Mouse (Mus musculus) MEL (cell line): ENCODE results near the gene Dcps. TPM values are rescaled to one million over a fixed set of nuclear protein-coding genes. Genes with fewer than 3 reads are reported as not detected.

Experiments used
- DNase-seq: peaks from one replicate; pipeline ENCODE4 v3.0.0; 2011; ENCODE audit warnings: low read depth, low spot score
- H3K27ac ChIP-seq: 2 replicates; pipeline ENCODE4 v1.5.1; 2012; ENCODE audit warnings: low read depth, mild to moderate bottlenecking, control low read depth, low read length, moderate library complexity; ENCODE audit not compliant: control insufficient read depth
- H3K27me3 ChIP-seq, 2 experiments: fragments of 150-350 bp in 1 of 2; sonication (generic) in 1 of 2; 2 replicates each; pipeline ENCODE4 v1.6.1; 2012; ENCODE audit warnings: low read length in 2 of 2, mild to moderate bottlenecking in 2 of 2, improper control_type of control experiment in 1 of 2, moderate library complexity in 1 of 2; ENCODE audit not compliant: insufficient read depth in 2 of 2, control insufficient read depth in 1 of 2
- H3K36me3 ChIP-seq, 2 experiments: 2 replicates each; pipeline ENCODE4 v1.6.1; 2012 to 2014; ENCODE audit warnings: low read length in 2 of 2, improper control_type of control experiment in 1 of 2, inconsistent platforms in 1 of 2, mild to moderate bottlenecking in 1 of 2; ENCODE audit not compliant: insufficient read depth in 2 of 2, control insufficient read depth in 1 of 2
- H3K4me1 ChIP-seq, 2 experiments: fragments of 150-350 bp in 1 of 2; sonication (generic) in 1 of 2; 2 replicates each; pipeline ENCODE4 v1.6.1; 2012; ENCODE audit warnings: low read length in 2 of 2, improper control_type of control experiment in 1 of 2, mild to moderate bottlenecking in 1 of 2; ENCODE audit not compliant: insufficient read depth in 2 of 2, control insufficient read depth in 1 of 2
- H3K4me3 ChIP-seq, 2 experiments: fragments of 150-350 bp in 1 of 2; sonication (generic) in 1 of 2; 2 replicates each; pipeline ENCODE4 v1.5.1; 2012; ENCODE audit warnings: low read depth in 2 of 2, low read length in 2 of 2, mild to moderate bottlenecking in 2 of 2, moderate library complexity in 2 of 2, control low read depth in 1 of 2, improper control_type of control experiment in 1 of 2; ENCODE audit not compliant: control insufficient read depth in 1 of 2, insufficient read depth in 1 of 2
- H3K79me2 ChIP-seq: 2 replicates; pipeline ENCODE4 v1.6.1; 2012; ENCODE audit warnings: mild to moderate bottlenecking, low read length, moderate library complexity; ENCODE audit not compliant: control insufficient read depth, poor library complexity, insufficient read depth
- H3K9ac ChIP-seq: 2 replicates; pipeline ENCODE4 v1.6.1; 2012; ENCODE audit warnings: low read depth, mild to moderate bottlenecking, control low read depth, low read length, moderate library complexity; ENCODE audit not compliant: control insufficient read depth, poor library complexity, severe bottlenecking
- H3K9me3 ChIP-seq: fragments of 150-350 bp; sonication (generic); replicated peaks from 2 replicates; pipeline ENCODE4 v1.6.1; 2012; ENCODE audit warnings: mild to moderate bottlenecking, low read length, improper control_type of control experiment, moderate library complexity; ENCODE audit not compliant: insufficient read depth
- CHD2 ChIP-seq: IDR thresholded peaks from 2 replicates; pipeline ENCODE4 v1.6.1; 2011; ENCODE audit warnings: low read length, improper control_type of control experiment
- E2F4 ChIP-seq: IDR thresholded peaks from 2 replicates; pipeline ENCODE4 v1.6.1; 2011; ENCODE audit warnings: low read depth, low read length, improper control_type of control experiment, borderline replicate concordance
- EP300 ChIP-seq, 2 experiments: IDR thresholded peaks; 2 replicates each; pipeline ENCODE4 v1.6.1; 2011; ENCODE audit warnings: improper control_type of control experiment in 2 of 2, low read length in 2 of 2, low read depth in 1 of 2, mild to moderate bottlenecking in 1 of 2
- ETS1 ChIP-seq: IDR thresholded peaks from 2 replicates; pipeline ENCODE4 v1.6.1; 2012; ENCODE audit warnings: low read depth, mild to moderate bottlenecking, inconsistent platforms, low read length, improper control_type of control experiment, moderate library complexity
- GABPA ChIP-seq: IDR thresholded peaks from 2 replicates; pipeline ENCODE4 v1.6.1; 2012; ENCODE audit warnings: low read depth, mild to moderate bottlenecking, inconsistent platforms, low read length, improper control_type of control experiment, moderate library complexity
- GATA1 ChIP-seq: IDR thresholded peaks from 2 replicates; pipeline ENCODE4 v1.6.1; 2011; ENCODE audit warnings: low read depth, low read length, improper control_type of control experiment
- HCFC1 ChIP-seq: IDR thresholded peaks from 2 replicates; pipeline ENCODE4 v1.6.1; 2012; ENCODE audit warnings: low read depth, mild to moderate bottlenecking, inconsistent platforms, low read length, improper control_type of control experiment, moderate library complexity
- JUND ChIP-seq: IDR thresholded peaks from 2 replicates; pipeline ENCODE4 v1.6.1; 2011; ENCODE audit warnings: low read depth, mild to moderate bottlenecking, improper control_type of control experiment, low read length
- MAX ChIP-seq: IDR thresholded peaks from 2 replicates; pipeline ENCODE4 v1.6.1; 2011; ENCODE audit warnings: low read length, improper control_type of control experiment
- MAZ ChIP-seq: IDR thresholded peaks from 2 replicates; pipeline ENCODE4 v1.6.1; 2012; ENCODE audit warnings: low read depth, mild to moderate bottlenecking, inconsistent platforms, low read length, improper control_type of control experiment
- MYC ChIP-seq: IDR thresholded peaks from 2 replicates; pipeline ENCODE4 v1.6.1; 2011; ENCODE audit warnings: low read depth, mild to moderate bottlenecking, low read length, improper control_type of control experiment, moderate library complexity
- POLR2A ChIP-seq, 2 experiments: IDR thresholded peaks; 2 replicates each; pipeline ENCODE4 v1.6.1; 2011 to 2012; ENCODE audit warnings: low read length in 2 of 2, mild to moderate bottlenecking in 2 of 2, control low read depth in 1 of 2, improper control_type of control experiment in 1 of 2, low read depth in 1 of 2, moderate library complexity in 1 of 2; ENCODE audit not compliant: control insufficient read depth in 1 of 2, insufficient read depth in 1 of 2, poor library complexity in 1 of 2
- POLR2AphosphoS5 ChIP-seq: IDR thresholded peaks from 2 replicates; pipeline ENCODE4 v1.6.1; 2012; ENCODE audit warnings: low read depth, borderline replicate concordance, mild to moderate bottlenecking, inconsistent platforms, low read length, moderate library complexity, mixed read lengths
- RCOR1 ChIP-seq: IDR thresholded peaks from 2 replicates; pipeline ENCODE4 v1.6.1; 2012; ENCODE audit warnings: low read depth, mild to moderate bottlenecking, inconsistent platforms, low read length, improper control_type of control experiment
- SMC3 ChIP-seq: IDR thresholded peaks from 2 replicates; pipeline ENCODE4 v1.6.1; 2011; ENCODE audit warnings: low read depth, low read length, improper control_type of control experiment
- TAL1 ChIP-seq: IDR thresholded peaks from 2 replicates; pipeline ENCODE4 v1.6.1; 2012; ENCODE audit warnings: mild to moderate bottlenecking, inconsistent platforms, low read length, moderate library complexity, mixed read lengths
- TCF12 ChIP-seq: IDR thresholded peaks from 2 replicates; pipeline ENCODE4 v1.6.1; 2014; ENCODE audit warnings: low read depth, mild to moderate bottlenecking, inconsistent platforms, low read length, improper control_type of control experiment, moderate library complexity
- UBTF ChIP-seq: IDR thresholded peaks from 2 replicates; pipeline ENCODE4 v1.6.1; 2012; ENCODE audit warnings: low read depth, mild to moderate bottlenecking, inconsistent platforms, low read length, improper control_type of control experiment, moderate library complexity, borderline replicate concordance; ENCODE audit not compliant: insufficient read depth
- USF2 ChIP-seq, 2 experiments: IDR thresholded peaks; 2 replicates each; pipeline ENCODE4 v1.6.1; 2011 to 2012; ENCODE audit warnings: improper control_type of control experiment in 2 of 2, low read length in 2 of 2, borderline replicate concordance in 1 of 2, inconsistent platforms in 1 of 2, low read depth in 1 of 2, mild to moderate bottlenecking in 1 of 2; ENCODE audit not compliant: insufficient read depth in 1 of 2
- ZC3H11A ChIP-seq: IDR thresholded peaks from 2 replicates; pipeline ENCODE4 v1.6.1; 2012; ENCODE audit warnings: low read depth, mild to moderate bottlenecking, inconsistent platforms, low read length, improper control_type of control experiment
- polyA plus RNA-seq, 2 experiments: library from polyadenylated mRNA; stranded (reverse) in 1 of 2; unstranded in 1 of 2; fragments of >175 nt in 1 of 2; fragments of >200 nt in 1 of 2; gene quantifications; 2 replicates each; pipeline versions ENCODE4 v1.2.1 to v1.2.4; 2012; ENCODE audit warnings: low replicate concordance in 2 of 2, low read depth in 1 of 2; ENCODE audit not compliant: insufficient read length in 2 of 2, insufficient read depth in 1 of 2, missing spikeins in 1 of 2
- total RNA-seq: library from RNA; depleted of rRNA; stranded (reverse); fragments of 300-350 nt; gene quantifications from 2 replicates; pipeline ENCODE4 v1.2.3, GENCODE M21; 2012

The Dcps gene
- total and polyA plus RNA-seq, 3 experiments, result 54.3 to 115 TPM; not detected in 1

GRCm38 (mm10) chr9:35161721-35162120 lies 14.1 kb downstream of the Dcps start:
- no peak for TF ChIP-seq POLR2A (IDR thresholded peaks at IDR 0.05; ENCODE audit: control insufficient read depth in 1 of 2, insufficient read depth in 1 of 2, low read depth in 1 of 2, low read length in 2 of 2, poor library complexity in 1 of 2)
- TF ChIP-seq MYC, result no peak
- TF ChIP-seq GABPA, result no peak
- TF ChIP-seq HCFC1, result no peak
- no peak for TF ChIP-seq EP300 (IDR thresholded peaks at IDR 0.05; ENCODE audit: low read depth in 1 of 2, low read length in 2 of 2)
- no peak for TF ChIP-seq ETS1
- no peak overlapping the region for H3K4me3 ChIP-seq
- H3K36me3 ChIP-seq, result peaks cover 0 to 5% of the 10 kb centered on the region in 2 experiments; a peak in 2 of 4 replicates
- no peak overlapping the region for H3K27ac ChIP-seq
- H3K4me1 ChIP-seq, result no peaks in the 10 kb centered on the region
- DNase-seq, result no peak
- no peaks in the 10 kb centered on the region for H3K27me3 ChIP-seq
- no peaks in the 10 kb centered on the region for H3K79me2 ChIP-seq
- no peaks in the 10 kb centered on the region for H3K9me3 ChIP-seq
- H3K9ac ChIP-seq, result no peak overlapping the region

- Histone ChIP-seq H3K9ac (no peak overlapping the region), H3K27ac (no peak overlapping the region), H3K4me3 (no peak overlapping the region), H3K79me2 (no peaks in the 10 kb centered on the region), H3K27me3 (no peaks in the 10 kb centered on the region), H3K36me3 (peaks cover 0 to 2% of the 10 kb centered on the region in 2 experiments; a peak in 2 of 4 replicates), H3K4me1 (no peaks in the 10 kb centered on the region), H3K9me3 (no peaks in the 10 kb centered on the region)
- TF ChIP-seq MAZ (no peak), MAX (no peak), TCF12 (no peak), POLR2AphosphoS5 (no peak), GATA1 (no peak), ZC3H11A (no peak), TAL1 (no peak), USF2 (IDR thresholded peaks at IDR 0.05; ENCODE audit: borderline replicate concordance in 1 of 2, insufficient read depth in 1 of 2, low read depth in 1 of 2, low read length in 2 of 2) (no peak), GABPA (no peak), CHD2 (no peak), EP300 (IDR thresholded peaks at IDR 0.05; ENCODE audit: low read depth in 1 of 2, low read length in 2 of 2) (no peak), JUND (no peak), E2F4 (no peak), RCOR1 (no peak), SMC3 (no peak), UBTF (no peak)
- no peak for DNase-seq
These were observed 15.2 kb downstream of the Dcps start for GRCm38 (mm10) chr9:35160662-35161061.
